Mouse (Mus musculus): ENCODE results near the gene Plpp2. TPM values are rescaled to one million over a fixed set of nuclear protein-coding genes. Genes with fewer than 3 reads are reported as not detected.

Plpp2 gene
- total RNA-seq (2021), result 1 to 10 TPM; 5.3 to 6.9 TPM

- DNase-seq (ENCODE audit: extremely low spot score in 1 of 2, low spot score in 1 of 2), result peak; percentile 15 to 34
Measured at GRCm38 (mm10) chr10:79533126-79533911, at the start of gene Plpp2. Gene Plpp2 (minus strand): TSS chr10:79533796.

GRCm38 (mm10) chr10:79581501-79581900 lies 47.9 kb upstream of the Plpp2 start:
- no peak for DNase-seq (ENCODE audit: extremely low spot score in 1 of 2, low spot score in 1 of 2)

GRCm38 (mm10) chr10:79580811-79581210 lies 47.2 kb upstream of the Plpp2 start:
- DNase-seq (ENCODE audit: extremely low spot score in 1 of 2, low spot score in 1 of 2), result peak in 1 of 2 experiments; percentile 63

- DNase-seq (ENCODE audit: extremely low spot score in 1 of 2, low spot score in 1 of 2), result no peak
Measured at GRCm38 (mm10) chr10:79580356-79580755, 46.8 kb upstream of the Plpp2 start.

- no peak for DNase-seq (ENCODE audit: extremely low spot score in 1 of 2, low spot score in 1 of 2)
Measured at GRCm38 (mm10) chr10:79579781-79580180, 46.2 kb upstream of the Plpp2 start.

GRCm38 (mm10) chr10:79578891-79579290 lies 45.3 kb upstream of the Plpp2 start:
- no peak for DNase-seq (ENCODE audit: extremely low spot score in 1 of 2, low spot score in 1 of 2)

- DNase-seq (ENCODE audit: extremely low spot score in 1 of 2, low spot score in 1 of 2), result no peak
Measured at GRCm38 (mm10) chr10:79578276-79578675, 44.7 kb upstream of the Plpp2 start.

- DNase-seq (ENCODE audit: extremely low spot score in 1 of 2, low spot score in 1 of 2), result no peak
Measured at GRCm38 (mm10) chr10:79577376-79577775, 43.8 kb upstream of the Plpp2 start.

GRCm38 (mm10) chr10:79575754-79576153 lies 42.2 kb upstream of the Plpp2 start:
- DNase-seq (ENCODE audit: extremely low spot score in 1 of 2, low spot score in 1 of 2), result no peak

- no peak for DNase-seq (ENCODE audit: extremely low spot score in 1 of 2, low spot score in 1 of 2)
Measured at GRCm38 (mm10) chr10:79574796-79575195, 41.2 kb upstream of the Plpp2 start.

GRCm38 (mm10) chr10:79574350-79574749 lies 40.8 kb upstream of the Plpp2 start:
- no peak for DNase-seq (ENCODE audit: extremely low spot score in 1 of 2, low spot score in 1 of 2)

- no peak for DNase-seq (ENCODE audit: extremely low spot score in 1 of 2, low spot score in 1 of 2)
Measured at GRCm38 (mm10) chr10:79573611-79574010, 40.0 kb upstream of the Plpp2 start.

GRCm38 (mm10) chr10:79571314-79571713 lies 37.7 kb upstream of the Plpp2 start:
- DNase-seq (ENCODE audit: extremely low spot score in 1 of 2, low spot score in 1 of 2), result no peak

- no peak for DNase-seq (ENCODE audit: extremely low spot score in 1 of 2, low spot score in 1 of 2)
Measured at GRCm38 (mm10) chr10:79569921-79570320, 36.3 kb upstream of the Plpp2 start.

GRCm38 (mm10) chr10:79559716-79560115 lies 26.1 kb upstream of the Plpp2 start:
- no peak for DNase-seq (ENCODE audit: extremely low spot score in 1 of 2, low spot score in 1 of 2)

- DNase-seq (ENCODE audit: extremely low spot score in 1 of 2, low spot score in 1 of 2), result no peak
Measured at GRCm38 (mm10) chr10:79557496-79557895, 23.9 kb upstream of the Plpp2 start.

- DNase-seq (ENCODE audit: extremely low spot score in 1 of 2, low spot score in 1 of 2), result no peak
Measured at GRCm38 (mm10) chr10:79556951-79557350, 23.4 kb upstream of the Plpp2 start.

GRCm38 (mm10) chr10:79555238-79555724 lies 21.7 kb upstream of the Plpp2 start:
- DNase-seq (ENCODE audit: extremely low spot score in 1 of 2, low spot score in 1 of 2), result no peak

- DNase-seq (ENCODE audit: extremely low spot score in 1 of 2, low spot score in 1 of 2), result peak; percentile 71 to 85
Measured at GRCm38 (mm10) chr10:79554330-79555237, 21.0 kb upstream of the Plpp2 start, which contains the start of gene Mier2. Gene Mier2 (minus strand): TSS chr10:79555199.

- no peak for DNase-seq (ENCODE audit: extremely low spot score in 1 of 2, low spot score in 1 of 2)
Measured at GRCm38 (mm10) chr10:79553691-79554090, 20.1 kb upstream of the Plpp2 start.

- DNase-seq (ENCODE audit: extremely low spot score in 1 of 2, low spot score in 1 of 2), result no peak
Measured at GRCm38 (mm10) chr10:79553176-79553575, 19.6 kb upstream of the Plpp2 start.

Data from layer of hippocampus, postnatal 25 days (tissue).